Mouse (Mus musculus) kidney, postnatal 10 days (tissue): Measurements from ENCODE around the gene H2afy.

Experiments used
- DNase-seq: peaks from one replicate; pipeline ENCODE4 v3.0.0; 2021; ENCODE audit warnings: mixed read lengths

Gene H2afy

DNA sequence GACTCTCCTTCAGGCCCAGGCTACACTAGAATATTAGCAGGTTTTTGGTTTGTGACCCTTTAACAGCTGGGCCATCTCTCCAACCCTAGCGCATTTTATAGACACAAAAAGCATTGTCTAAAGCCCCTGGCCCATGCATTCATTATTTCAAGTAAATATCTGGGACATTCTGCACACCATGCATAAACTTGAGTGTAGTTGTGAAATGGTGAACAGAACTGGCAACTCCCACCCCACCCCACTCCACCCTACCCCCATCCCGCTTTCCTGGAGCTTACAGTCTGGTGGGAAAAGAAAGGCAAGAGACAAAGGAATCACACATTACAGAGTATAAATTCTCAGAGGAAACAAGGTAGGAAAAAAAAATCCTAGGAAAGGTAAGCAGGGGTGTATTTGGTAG, at the start of gene H2afy:
H2afy (minus strand) TSS at position 162 of the 400 bp plus-strand sequence.
- DNase-seq: no peak

DNA sequence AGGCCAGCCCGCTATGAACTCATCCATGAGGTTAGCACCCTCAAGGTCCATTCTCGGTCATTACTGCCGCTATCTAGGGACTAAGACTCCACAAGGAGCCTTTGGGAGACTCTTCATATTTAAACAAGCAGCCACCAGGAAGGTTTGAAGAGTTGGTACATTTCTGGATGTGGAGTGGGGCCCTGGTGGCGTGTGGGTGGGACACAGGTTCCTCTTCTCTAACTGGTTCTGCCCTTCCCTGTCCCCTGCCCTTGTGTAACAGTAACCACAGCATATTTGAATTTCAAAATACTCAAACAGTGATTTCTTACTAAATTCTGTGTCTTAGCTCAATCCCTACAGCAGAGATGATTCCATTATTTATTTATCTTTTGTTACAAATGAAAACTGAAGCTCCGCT, 47.5 kb upstream of the H2afy start:
- no peak for DNase-seq

DNA sequence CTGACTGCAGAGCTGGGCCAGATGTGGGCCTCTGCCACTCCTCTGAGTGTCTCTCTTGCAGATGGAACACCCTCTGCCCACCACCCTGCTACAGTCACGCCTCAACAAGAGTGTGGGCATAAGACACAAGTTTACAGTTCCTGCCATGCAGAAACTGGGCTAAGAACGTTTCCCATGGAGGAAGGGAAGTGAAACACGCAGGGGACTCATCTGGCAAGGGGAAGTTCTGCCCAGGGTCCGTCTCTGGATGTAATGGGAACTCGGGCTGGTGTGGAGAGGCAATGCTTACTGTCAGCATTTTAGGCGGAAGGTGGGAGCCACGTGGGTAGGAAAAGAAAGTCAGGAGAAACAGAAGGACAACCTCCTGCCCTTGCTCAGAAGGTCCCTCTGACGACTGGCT, 45.3 kb upstream of the H2afy start:
- DNase-seq: no peak

DNA sequence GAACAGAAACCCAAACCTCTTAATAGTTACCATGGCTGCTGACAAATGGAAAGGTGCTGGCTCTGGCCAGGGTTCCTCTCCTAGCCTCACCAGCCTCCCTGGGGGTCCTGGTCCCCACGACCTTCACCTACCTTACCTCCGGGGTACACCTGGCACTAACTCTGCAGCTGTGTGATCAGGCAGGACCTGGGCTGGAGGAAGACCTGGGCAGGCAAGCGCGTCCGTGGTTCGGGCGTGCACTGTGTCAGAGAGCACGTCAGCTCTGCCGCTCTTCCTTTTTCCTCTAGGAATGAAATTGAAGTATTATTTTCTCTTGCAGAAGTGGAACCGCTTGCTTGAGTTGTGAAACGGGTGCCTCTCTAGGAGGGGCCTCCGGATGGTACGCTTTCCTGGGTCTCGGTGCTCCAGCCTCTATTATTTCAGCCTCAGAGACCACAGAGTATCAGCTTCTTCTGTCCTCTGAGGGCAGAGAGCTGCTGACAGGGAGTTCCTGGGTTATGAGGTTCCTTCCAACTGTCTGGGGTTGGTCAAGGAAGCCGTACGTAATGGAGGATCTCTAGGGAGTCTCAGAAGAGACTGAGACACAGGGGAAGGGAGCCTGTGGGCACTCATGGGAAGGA, 42.4 kb upstream of the H2afy start, which contains the start of gene Tifab:
Tifab (minus strand) TSS at position 470 of the 620 bp plus-strand sequence.
- DNase-seq: no peak

DNA sequence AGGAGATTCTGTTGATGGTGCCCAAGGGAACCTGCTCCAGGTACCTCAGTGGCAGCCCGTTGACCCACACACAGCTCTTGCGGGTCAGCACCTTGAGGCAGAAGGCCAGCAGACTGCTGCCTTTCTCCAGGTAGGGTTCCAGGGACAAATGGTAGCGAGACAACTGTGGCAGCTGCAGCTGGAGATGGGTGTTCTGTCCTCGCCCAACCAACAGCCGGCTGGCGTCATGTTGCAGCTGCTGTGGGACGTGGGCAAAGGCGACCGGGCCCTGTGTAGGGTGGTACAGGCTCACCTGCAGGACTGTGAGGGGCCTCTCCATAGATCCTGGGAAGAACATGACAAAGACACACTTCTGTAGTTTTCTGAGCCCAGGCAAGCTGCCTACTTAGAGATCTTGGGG, 40.1 kb upstream of the H2afy start:
- no peak for DNase-seq

DNA sequence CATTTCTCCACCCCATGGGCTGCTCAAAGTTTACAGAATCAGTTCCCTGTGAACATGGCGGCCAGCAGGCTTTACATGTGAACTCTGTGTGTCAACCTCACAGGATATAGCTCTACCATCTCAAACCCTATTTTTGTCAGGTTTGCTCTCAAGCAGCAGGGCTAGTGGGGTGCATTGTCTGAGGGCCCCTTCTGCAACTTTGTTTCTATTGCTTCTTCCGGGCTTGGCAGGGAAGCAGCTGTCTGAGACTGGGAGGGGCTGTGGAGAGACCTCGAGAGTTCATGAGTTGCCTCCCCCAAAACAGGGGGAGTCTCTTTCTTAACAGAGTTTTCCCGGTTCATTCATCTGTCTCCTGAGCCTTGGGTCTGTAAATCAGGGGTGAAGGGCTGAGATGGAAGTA, 39.7 kb upstream of the H2afy start:
- no peak for DNase-seq

DNA sequence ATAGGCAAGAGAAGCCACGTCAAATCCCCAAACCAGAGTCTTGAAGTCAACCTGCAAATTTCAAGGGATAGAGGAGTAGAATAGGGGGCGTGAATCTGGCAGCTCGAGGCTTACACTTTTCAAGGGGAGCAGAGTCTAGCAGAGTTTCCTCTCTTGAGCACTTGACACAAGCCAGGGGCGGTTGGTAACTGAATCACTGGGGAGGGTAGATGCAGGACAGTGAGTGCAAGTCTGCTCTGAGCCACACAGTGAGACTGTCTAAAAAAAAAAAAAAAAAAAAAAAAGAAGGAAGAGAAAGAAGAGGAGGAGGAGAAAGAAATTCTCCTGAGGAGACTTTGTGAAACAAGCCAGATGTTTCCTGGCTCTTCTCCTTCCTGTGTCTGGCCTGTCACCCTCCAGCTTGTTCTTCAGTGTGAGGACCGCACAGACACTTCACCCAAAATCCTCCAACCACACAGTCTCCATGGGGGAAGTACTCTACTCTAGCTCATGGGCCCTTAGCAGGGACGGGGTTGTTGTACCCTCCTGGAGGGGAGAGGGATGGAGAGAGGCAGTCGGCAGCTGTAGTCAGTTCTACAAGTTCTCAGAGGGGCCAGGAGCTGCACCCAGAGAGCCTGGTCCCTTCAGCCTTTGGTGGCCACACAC, 36.9 kb upstream of the H2afy start:
- DNase-seq: peak; percentile 42

DNA sequence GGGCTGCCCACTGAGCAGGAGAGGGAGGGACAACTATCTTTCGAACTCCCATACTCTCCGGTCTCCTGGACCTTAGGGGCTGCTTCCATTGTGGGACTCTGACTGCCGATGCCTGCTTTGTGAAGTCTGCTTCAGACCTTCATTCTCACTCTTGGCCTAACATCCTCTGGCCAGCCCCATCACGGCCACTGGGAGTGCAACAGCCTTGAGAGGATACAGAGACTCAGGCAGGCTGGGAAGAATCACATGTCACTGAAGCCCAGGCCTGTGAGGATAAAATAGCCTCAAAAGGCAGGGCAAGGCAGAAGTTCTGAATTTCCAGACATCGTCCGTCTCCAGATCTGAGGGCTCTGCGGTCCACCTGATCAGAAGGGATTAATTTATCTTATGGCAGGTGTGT, 35.9 kb upstream of the H2afy start:
- DNase-seq: peak; percentile 53

DNA sequence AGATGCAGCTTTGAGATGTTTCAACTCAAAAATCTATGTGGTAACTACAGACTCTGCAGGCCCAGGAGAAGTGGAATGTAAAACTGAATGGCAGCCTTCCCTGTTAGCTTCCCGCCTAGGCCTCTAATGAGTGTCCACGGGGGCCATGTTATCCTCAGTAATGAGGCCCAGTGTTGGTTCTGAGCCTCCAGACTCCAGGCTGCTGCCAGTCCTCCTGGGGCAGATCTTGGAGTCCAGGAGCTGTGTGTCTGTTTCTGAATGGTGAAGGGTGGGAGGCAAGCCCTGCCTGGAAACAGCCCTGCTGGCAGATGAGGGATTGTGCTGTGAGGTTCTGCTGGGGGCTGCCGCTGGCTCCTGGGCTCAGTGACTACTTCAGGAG, 32.2 kb upstream of the H2afy start:
- no peak for DNase-seq

DNA sequence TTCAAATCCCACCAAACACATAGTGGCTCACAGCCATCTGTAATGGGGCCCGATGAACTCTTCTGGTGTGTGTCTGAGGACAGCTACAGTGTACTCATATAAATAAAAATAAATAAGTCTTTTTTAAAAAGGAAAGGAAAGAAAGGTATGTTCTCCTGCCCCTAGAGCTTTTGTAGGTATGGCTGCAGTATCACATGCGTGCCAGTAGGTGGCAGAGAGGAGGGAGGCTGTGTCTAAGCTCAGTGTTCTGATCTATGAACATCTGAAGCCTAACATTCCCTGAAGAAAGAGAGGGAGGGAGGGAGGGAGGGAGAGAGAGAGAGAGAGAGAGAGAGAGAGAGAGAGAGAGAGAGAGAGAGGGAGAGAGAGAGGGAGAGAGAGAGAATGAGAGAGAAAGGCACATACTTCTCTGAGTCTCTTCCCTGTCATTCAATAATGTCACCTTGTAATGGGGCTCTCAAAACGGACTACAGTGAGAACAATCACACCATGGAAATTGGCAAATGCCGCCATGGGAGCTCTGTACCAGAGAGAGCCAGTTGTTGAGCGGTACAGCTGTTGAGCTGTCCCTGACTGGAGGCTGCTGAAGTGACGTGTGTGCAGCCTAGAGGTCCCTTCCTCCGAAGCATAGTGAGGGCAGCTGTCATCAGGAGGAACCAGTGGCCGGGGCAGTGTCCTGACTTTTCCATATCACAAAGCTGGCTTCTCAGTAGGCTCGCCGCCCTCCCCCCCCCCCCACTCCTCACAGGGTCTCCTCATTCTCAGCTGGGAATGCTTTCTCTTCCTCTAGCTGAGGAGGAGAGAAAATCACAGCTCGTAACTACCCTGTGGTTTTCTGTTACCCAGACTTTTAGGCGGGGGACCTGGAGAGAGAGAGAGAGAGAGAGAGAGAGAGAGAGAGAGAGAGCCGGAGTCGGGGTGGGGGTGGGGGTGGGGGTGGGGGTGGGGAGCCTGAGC, 31.6 kb upstream of the H2afy start:
- DNase-seq: peak; percentile 52

DNA sequence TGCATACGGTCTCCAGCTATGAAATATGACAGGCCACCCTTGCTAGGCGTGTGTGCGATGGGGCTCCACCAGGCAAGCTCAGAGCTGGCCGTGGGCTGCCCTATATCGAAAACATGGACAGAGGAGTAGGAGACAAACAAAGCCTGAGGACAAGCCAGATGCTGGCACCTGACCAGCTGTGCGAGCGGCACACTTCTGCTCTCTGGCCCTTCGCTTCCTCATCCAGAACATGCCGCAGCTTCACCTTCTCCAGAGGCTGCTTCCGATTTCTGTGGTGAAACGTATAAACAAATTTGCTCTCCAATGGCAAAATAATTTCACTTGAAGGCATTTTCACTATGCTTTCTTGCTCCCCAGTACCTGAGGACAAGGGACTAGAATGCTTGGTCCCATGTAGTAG, 29.4 kb upstream of the H2afy start:
- DNase-seq: no peak

DNA sequence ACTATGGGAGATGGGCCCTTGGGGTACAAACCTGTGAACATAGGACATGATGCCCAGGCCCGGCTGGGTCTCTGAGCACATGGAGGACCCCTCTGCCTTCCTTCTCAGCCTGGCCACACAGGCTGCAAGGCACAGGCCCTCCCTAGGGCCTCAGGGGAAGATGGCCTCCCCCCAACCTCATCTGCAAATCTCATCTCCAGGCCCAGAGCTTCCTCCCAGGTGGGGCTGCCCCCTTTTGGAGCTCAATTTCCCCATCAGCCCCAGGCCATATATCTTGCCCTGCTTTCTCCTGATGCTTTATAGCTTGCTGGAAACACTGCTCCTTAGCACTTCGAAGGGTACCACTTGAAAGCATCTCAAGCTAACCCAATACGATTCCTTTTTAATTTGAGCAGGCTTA, 28.2 kb upstream of the H2afy start:
- DNase-seq: no peak

DNA sequence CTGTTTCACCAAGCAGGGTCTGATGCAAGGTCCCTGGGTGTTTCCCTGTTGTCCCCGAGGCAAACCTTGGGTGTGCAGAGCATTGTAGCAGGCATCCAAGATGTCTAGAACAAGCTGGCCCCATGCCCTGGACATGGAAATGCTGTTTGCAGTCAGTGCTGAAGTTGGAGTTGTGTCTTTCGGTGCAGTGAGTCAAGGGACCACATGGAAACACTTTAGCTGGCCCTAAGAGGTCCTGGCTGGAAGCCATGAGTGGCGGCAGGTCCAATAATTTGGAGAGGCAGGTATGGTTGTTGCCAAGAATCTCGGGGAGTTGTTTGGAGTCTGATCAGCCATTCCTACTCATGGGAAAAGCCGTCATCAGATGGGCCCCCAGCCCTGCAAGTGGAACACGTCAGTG, 27.6 kb upstream of the H2afy start:
- DNase-seq: peak; percentile 45

DNA sequence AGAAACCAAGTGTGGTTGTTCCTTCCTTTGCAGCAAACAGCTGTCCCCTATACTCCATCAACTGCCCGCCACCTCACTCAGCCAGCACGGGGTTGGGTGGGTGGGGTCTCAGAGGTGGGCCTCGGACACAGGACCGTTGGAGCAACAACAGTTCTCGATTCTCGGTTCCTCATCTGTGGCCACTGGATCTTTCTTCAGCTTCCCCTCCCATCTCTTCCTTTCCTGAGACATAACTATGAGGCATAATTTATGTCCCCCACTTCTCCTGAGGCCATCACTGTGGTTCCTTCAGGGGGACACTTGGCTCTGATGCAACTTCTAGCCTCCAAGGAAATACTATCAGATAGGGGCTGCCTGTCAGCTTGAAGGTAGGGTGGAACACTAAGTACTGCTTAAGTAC, 26.7 kb upstream of the H2afy start:
- no peak for DNase-seq

DNA sequence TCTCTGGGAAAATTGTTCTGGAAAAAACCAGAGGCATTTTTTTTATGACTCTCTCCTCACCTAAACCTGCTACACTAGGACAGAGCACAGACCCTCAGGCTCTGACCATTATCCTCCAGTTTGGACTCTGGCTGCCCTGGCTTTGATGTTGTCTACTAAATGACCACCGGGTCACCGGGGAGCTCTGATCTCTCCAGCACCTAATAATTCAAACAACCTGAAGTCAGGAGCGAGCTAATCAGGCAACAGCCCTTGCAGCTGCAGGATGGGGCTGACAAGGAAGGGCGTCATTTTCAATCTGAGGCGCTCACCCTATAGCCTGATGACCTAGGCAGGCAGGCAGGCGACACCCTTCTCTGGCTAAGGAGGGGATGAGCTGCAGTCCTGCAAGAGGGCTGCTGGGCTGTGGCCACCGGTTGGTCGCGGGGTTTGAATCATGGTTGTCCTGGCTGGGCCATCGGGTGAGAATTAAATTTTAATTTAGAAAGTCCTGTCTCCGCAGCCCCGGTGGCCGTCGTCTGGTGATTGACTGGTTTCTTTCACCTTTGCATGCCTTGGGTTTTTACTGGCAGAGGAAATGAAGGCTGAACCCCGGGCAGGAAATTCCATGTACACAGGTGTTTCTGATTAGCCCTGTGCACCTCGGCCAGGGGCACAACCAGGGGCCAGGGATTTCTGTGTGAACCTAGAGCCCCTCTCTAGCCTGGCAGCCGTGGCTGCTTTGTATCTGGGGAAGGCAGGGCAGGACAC, 23.6 kb upstream of the H2afy start:
- no peak for DNase-seq

DNA sequence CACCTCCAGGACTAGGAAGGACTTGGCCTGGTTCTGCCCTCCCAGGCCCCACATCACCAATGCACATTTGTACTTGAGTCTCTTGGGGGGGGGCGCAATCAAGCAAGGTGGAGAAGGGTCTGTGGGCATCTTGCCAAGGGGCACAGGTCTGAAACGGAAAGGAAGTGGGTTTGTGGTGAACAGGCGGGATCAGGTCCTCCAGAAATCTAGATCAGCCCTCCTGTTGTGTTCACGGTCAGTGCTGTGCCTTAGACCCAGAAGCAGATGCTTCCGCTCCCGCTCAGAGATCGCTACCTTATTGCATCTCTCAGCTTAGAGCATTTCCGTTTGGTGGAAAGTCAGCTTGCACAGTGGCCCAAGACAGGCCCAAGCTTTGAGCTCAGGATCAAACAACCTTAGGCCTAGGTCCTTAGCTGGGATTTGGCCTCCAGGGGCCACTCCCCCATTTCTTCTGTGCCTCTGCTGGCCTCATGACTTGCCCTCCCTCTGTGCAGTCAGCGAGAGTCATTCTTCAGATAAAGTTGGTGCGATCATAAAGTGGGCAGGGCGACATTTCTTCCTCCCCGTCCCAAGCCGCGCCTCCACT, 22.9 kb upstream of the H2afy start:
- peak; percentile 43 for DNase-seq

DNA sequence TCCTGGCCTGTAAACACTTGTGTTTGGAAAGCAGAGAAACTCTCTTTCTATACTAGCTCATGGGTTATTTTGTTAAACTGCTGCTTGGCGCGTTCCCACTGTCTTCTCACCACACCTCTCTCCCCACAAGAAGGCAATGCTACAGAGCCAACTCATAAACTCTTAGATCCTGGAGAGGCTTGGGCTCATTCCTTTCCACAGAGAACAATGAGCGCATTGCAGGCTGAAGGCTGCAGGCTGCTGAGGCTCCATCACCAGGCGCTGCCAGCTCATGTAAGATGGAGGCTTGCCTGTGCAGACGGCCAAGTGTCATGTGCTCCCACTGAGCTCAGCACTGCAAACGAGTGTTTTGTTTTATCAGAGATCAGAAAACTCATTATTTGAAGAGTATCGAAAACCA, 19.5 kb upstream of the H2afy start:
- no peak for DNase-seq

DNA sequence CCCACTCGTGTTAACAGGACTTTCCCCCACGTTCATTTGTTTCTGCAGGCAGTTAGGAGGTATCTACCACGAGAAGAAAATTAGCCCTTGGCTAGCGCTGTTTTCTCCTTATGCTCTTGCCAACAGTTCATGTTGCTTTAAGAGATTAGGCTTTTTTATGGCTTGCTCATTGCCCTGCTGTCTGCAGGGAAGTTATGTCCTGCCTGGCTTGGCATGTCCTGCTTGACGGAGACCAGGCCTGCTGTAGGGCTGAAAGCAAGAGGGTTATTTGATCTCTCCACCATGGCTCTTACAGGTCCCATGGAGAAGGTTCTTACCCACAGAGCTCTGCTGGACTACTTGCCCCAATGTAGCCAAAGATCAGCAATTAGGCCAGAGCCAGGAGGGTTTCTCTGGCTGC, 18.9 kb upstream of the H2afy start:
- peak; percentile 61 for DNase-seq

DNA sequence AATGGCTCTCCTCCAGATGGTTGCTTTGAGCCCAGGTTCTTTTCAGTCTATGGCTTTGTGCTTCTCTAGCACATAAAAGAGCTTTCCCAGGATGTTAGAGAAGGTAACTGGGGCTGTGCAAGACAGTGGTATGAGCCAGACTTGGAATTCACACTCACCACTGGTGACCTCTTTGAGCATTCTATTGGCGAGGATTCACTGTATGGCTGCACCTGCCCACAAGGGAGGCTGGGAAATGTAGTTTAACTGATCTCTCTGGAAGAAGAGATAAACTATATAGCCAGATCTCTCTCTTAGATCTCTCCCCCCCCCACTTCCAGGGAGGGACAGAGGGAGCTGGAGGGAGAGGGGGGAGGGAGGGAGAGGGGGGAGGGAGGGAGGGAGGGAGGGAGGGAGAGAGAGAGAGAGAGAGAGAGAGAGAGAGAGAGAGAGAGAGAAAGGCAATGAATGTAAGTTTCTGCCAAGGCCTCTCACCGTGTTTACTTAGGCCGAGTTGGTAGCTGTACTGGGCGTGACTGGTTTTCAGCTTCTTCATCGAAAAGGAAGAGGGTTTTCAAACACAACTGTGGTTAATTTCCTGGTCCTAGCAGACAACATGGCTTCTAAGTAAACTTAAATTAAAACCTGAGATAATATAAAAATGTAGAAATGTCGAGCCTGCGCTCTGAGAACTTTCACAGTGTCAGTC, 16.8 kb upstream of the H2afy start:
- DNase-seq: no peak

DNA sequence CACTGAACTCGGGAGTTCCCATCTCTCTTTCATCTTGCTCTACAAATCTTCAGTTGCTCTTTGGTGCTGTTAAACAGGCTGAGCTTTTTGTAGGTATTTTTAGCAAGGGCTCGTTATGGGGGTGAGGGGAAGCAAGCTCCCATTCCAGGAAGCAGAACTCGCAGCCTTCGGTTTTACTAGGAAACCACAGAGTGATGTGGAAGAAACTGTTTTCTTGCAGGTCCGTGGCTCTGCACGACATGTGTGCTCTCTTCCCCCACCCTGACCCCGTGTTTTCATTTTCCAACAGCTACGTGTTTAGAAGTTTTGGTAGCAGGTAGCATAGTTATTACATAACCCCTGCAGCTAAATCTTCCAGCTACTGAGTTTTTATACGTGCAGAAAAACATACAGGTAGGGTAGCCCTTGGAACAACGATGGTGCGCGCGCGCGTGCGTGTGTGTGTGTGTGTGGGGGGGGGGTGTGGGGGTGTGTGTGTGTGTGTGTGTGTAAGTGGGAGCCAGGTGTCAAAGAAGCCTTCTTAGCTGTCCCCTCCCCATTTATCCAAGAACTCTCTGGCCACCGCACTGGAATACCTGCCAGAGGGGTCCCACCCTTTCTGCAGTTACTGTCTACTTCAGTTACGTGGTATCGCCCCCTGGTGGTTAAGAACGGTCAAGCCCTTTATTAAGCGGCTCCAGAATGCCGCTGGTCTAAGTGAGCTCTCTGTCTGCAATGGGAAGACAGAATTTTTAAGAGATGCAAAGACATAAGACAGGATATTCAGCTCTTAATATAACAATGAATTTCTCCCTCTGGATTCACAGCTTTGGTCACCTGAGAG, 15.5 kb upstream of the H2afy start:
- peak; percentile 84 for DNase-seq

DNA sequence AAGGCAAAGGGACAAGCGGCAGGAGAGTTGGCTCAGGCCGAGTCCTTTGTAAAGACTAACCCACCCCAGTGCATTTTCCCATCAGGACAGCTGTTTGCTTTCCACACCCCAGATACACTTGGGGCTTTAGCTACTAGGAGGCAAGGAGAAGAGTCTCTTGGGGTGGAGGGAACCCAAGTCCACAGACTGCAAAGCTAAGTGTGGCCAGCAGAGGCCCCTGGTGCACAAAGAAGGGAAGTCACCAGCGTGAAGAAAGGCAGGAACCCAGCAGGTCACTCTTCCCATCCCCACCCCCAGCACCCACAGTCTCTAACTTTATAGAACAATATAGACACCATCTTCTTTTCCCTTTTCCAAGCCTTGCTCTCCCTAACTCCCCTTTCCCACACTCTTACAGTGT, 9.4 kb upstream of the H2afy start:
- peak; percentile 61 for DNase-seq
